Mouse (Mus musculus): ENCODE data around the gene St6galnac1.
A peak's percentile ranks its signal among the peaks of the same experiment; 100 is the strongest.

St6galnac1 gene

DNA sequence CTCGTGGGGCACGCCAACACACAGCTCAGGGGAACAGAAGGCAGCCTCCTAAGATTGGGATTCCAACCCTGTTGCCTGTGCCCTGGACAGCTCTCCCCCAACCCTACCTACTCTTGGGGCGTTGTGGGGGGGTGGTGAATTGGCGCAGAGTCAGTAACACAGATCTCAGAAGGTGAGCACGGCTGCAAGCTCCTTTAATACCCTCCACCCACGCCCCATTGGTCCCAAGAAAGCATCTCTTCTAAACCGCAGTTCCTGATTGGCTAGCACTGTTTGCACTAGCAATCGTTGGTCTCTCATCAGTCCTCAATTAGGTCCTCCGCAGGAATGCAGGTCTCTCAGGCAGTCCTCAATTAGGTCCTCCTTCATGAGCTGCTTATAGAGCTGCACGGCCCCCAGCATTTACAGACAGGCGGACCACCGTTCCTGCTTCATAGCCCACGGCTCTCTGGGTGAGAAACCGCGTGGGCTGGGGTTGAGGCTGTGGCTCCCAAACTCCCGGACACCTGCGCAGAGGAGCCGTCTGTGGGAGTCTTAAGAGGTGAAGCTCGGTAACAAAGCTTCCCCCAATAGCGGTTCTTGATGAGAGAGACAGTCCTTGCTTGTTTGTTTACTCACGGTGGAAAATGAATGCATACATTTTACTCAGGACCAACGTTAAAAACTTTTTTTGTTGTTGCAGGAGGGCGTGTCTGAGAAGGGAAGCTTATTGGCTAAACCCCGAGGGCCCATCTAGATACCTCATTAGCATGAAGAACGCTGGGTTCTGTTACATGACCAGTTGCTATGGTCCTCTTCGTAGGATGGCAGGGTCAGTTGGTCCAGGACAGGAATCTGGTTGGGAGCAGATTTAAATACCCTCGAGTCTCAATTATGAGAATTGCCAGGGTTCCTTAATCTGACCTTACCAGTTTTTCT is 50.0 kb downstream of the St6galnac1 start:
- peak; percentile 14 for DNase-seq

- no peak for DNase-seq
Measured at GRCm38 (mm10) chr11:116723064-116723463, 52.2 kb downstream of the St6galnac1 start.

DNA sequence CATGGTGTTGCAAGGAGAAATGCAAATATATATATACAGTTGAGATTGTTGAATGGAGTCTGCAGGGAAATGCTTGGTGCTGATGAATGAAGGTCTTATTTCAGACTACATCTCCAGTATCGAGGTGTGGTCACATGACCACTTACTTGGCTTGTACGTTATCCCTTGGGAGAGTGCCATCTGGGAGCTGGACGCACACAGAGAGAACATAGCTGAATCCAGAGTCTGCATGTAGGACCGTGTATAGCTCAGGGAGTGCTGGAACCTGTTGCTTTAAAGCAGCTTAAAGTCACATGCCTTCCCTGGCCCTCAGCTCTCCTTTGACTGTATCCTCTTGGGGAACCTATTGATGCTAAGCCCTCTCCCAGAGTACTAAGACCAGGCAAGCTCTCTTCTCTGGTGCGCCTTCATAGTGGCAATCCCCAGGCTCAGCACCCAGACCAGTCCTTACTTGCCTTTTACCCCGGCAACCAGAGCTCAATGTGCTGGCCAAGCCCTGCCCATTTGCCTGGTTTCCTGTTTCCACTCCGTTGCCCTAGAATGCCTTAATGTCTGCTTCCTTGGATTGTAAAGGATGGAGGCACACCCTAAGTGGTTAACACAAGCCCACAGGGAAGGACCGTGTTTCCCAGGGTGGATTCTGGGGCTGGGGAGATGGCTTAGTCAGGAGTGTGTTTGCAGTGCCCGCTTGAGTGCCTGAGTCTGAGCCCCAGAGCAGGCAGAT is 53.6 kb downstream of the St6galnac1 start:
- peak; percentile 52 for DNase-seq

DNA sequence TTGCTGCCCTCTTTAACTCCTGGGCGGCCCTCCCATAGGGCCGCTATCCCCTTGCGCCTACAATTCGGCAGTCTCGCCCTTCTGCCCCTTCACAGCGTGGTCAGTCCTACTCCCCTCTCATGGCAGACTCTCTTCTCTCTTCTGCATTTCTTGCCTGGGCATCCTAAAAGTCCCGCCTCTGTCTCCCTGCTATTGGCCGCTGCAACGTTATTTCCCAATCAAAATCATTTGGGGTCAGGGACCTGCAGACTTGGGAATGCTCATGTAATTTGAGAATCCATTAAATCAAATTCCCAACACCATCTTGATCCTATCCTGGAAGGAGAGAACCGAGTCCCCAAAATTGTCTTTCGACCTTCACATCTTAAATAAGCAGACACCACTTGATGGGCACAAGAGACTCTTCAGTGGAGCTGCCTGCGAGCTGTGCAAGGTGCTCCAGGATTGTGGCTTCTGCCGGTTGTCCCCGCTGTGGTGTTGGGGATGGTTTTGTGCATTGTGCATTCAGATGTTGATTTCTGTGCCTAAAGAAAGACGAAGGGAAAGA is 54.9 kb downstream of the St6galnac1 start:
- no peak for DNase-seq
